Mouse (Mus musculus) urinary bladder, adult 18-20 months (tissue): ENCODE measurements at regions not wholly inside any gene's neighbourhood (a gene's known extent, or its start where the extent isn't known, plus 50 kb on each side); places are given as distances from the start of the nearest gene placed in this dataset.
A peak's percentile ranks its signal among the peaks of the same experiment; 100 is the strongest.

Experiments used
- DNase-seq, 2 experiments: peaks; one replicate each; pipeline ENCODE4 v3.0.0; 2022; ENCODE audit warnings: low spot score in 2 of 2, mixed read lengths in 2 of 2

GRCm38 (mm10) chr16:42808864-42809263 is 66.8 kb upstream of the Zbtb20 start:
- DNase-seq: no peak

GRCm38 (mm10) chr16:42807536-42807935 is 68.1 kb upstream of the Zbtb20 start:
- DNase-seq: no peak

- DNase-seq: no peak
Observed at GRCm38 (mm10) chr16:42803609-42804008, 72.1 kb upstream of the Zbtb20 start.

- no peak for DNase-seq
Observed at GRCm38 (mm10) chr16:42792571-42792970, 83.1 kb upstream of the Zbtb20 start.

GRCm38 (mm10) chr16:42784712-42785111 is 91.0 kb upstream of the Zbtb20 start:
- DNase-seq: no peak

- no peak for DNase-seq
Observed at GRCm38 (mm10) chr16:42784031-42784430, 91.7 kb upstream of the Zbtb20 start.

GRCm38 (mm10) chr16:42782091-42782679 is 93.5 kb upstream of the Zbtb20 start:
- no peak for DNase-seq

- DNase-seq: no peak
Observed at GRCm38 (mm10) chr16:42781096-42782071, 94.3 kb upstream of the Zbtb20 start.

- peak in 1 of 2 experiments; percentile 5 for DNase-seq
Observed at GRCm38 (mm10) chr16:42779957-42780356, 95.7 kb upstream of the Zbtb20 start.

GRCm38 (mm10) chr16:42772640-42773039 is 103.0 kb upstream of the Zbtb20 start:
- no peak for DNase-seq

- DNase-seq: no peak
Observed at GRCm38 (mm10) chr16:42770199-42770598, 105.5 kb upstream of the Zbtb20 start.

- no peak for DNase-seq
Observed at GRCm38 (mm10) chr16:42748681-42749080, 127.0 kb upstream of the Zbtb20 start.

GRCm38 (mm10) chr16:42745943-42746675 is 129.6 kb upstream of the Zbtb20 start:
- DNase-seq: no peak

GRCm38 (mm10) chr16:42743538-42743937 is 132.1 kb upstream of the Zbtb20 start:
- no peak for DNase-seq

- DNase-seq: no peak
Observed at GRCm38 (mm10) chr16:42743120-42743519, 132.6 kb upstream of the Zbtb20 start.

- DNase-seq: no peak
Observed at GRCm38 (mm10) chr16:42727826-42728225, 147.9 kb upstream of the Zbtb20 start.

GRCm38 (mm10) chr16:42719915-42720314 is 155.8 kb upstream of the Zbtb20 start:
- no peak for DNase-seq

- no peak for DNase-seq
Observed at GRCm38 (mm10) chr16:42718452-42718851, 157.2 kb upstream of the Zbtb20 start.

GRCm38 (mm10) chr16:42717828-42718412 is 157.8 kb upstream of the Zbtb20 start:
- DNase-seq: no peak

- no peak for DNase-seq
Observed at GRCm38 (mm10) chr16:42717075-42717827, 158.4 kb upstream of the Zbtb20 start.

- DNase-seq: no peak
Observed at GRCm38 (mm10) chr16:42702676-42703075, 173.0 kb upstream of the Zbtb20 start.
